21 mouse cellular contexts compared by ENCODE assay signal in genomic region chr17:65718578-65718977, GRCm38 (mm10).
"Had no signal": no experiment of that assay in that cellular context is flagged by ENCODE, and none has a peak within 500 bp of the region (broad histone marks: within the 10 kb centered on the region; RNA-seq: fewer than 3 reads in every experiment).

No protein-coding gene starts in this region.

- H3K9me3 ChIP-seq: intestine, embryonic 15.5 days; lung, embryonic 15.5 days; midbrain, embryonic 15.5 days; neural tube, embryonic 13.5 days; stomach, embryonic 15.5 days had no signal

- H3K9ac ChIP-seq: intestine, embryonic 15.5 days; liver, embryonic 14.5 days; lung, embryonic 15.5 days; midbrain, embryonic 15.5 days; neural tube, embryonic 13.5 days; stomach, embryonic 15.5 days had no signal

- H3K4me1 ChIP-seq: intestine, embryonic 15.5 days; lung, embryonic 15.5 days; midbrain, embryonic 15.5 days; neural tube, embryonic 13.5 days; stomach, embryonic 15.5 days had no signal

- H3K4me3 ChIP-seq: intestine, embryonic 15.5 days; layer of hippocampus, adult 2 months; lung, embryonic 15.5 days; midbrain, embryonic 15.5 days; myocyte; neural tube, embryonic 13.5 days; stomach, embryonic 15.5 days had no signal

- ATAC-seq: midbrain, embryonic 15.5 days had no signal

- H3K27me3 ChIP-seq: intestine, embryonic 15.5 days; lung, embryonic 15.5 days; midbrain, embryonic 15.5 days; neural tube, embryonic 13.5 days; stomach, embryonic 15.5 days had no signal

- H3K4me2 ChIP-seq: intestine, embryonic 15.5 days; lung, embryonic 15.5 days; midbrain, embryonic 11.5 days; midbrain, embryonic 15.5 days; neural tube, embryonic 13.5 days; stomach, embryonic 15.5 days had no signal

- H3K36me3 ChIP-seq: intestine, embryonic 15.5 days; lung, embryonic 15.5 days; stomach, embryonic 15.5 days had no signal

- H3K27ac ChIP-seq: intestine, embryonic 15.5 days; kidney, postnatal 0 days; layer of hippocampus, adult 2 months; liver, embryonic 14.5 days; lung, embryonic 15.5 days; macrophage; midbrain, embryonic 15.5 days; neural tube, embryonic 13.5 days; stomach, embryonic 15.5 days had no signal

- DNase-seq: kidney, adult 2 months; kidney, postnatal 25 days; layer of hippocampus, adult 9-11 months; lung, adult 18-20 months; lung, postnatal 14 days; right cerebral cortex, adult 18-20 months; right cerebral cortex, postnatal 14 days; right cerebral cortex, postnatal 4 days; thymus, adult 18-20 months; thymus, postnatal 36 days had no signal
